Mouse (Mus musculus): ENCODE data around the gene Gm4513.
"Not testable (repeated sequence)": the region's sequence is repeated elsewhere in the genome, so short reads cannot be mapped to it uniquely, and the experiment has no call there.

The Gm4513 gene

DNA sequence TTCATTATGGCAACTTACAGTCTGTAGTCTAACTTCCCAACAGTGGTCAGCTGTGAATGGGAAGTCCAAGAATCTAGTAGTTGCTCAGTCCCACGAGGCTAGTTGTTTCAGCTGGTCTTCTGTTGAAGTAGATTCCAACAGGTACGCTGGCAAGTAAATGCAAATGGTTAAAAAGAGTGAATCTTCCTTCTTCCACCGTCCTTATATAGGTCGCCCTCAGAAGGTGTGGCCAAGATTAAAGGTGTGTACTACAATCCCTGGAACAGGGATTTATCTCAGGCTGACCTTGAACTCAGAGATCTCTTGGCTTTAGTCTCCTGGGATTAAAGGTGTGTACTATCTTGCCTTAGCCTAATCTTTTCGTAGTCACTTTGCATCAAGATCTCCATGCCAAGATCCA is at the start of gene Gm4513:
Gene Gm4513, minus strand, starts transcription at position 101 of the 400 bp plus-strand sequence.
- DNase-seq: not testable (repeated sequence)

DNA sequence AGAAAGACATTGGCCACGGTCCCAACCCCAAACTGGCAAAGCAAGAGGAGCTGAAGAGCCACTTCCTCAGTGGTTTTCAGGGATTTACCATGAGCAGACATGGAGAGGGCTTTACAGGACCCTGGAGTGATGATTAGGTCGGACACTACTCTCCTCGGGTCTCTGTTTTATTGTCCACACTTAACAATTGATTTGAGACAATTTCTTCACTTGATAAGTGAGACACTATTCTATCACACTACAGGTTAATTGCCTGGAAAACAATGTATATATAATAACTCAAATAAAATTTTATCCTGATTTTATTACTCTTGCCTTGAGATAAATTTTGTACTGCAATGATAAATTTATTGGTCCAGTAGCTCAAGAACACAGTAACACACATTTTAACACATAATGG is 22.7 kb downstream of the Gm4513 start, which contains the start of gene Gm4141:
Gene Gm4141, minus strand, starts transcription at position 101 of the 400 bp plus-strand sequence.
- not testable (repeated sequence) for DNase-seq

GRCm38 (mm10) chr7:20545657-20546056 is 53.2 kb downstream of the Gm4513 start, which contains the start of gene Gm5726:
Gene Gm5726 (minus strand): TSS chr7:20545757.
- DNase-seq: not testable (repeated sequence)
